Mouse (Mus musculus): Measurements from ENCODE around the gene Nipal3.

GRCm38 (mm10) chr4:135437924-135438323 lies 56.9 kb downstream of the Nipal3 start:
- TF ChIP-seq CTCF (IDR thresholded peaks at IDR 0.05; ENCODE audit: low read depth, low read length) (no peak), POLR2A (IDR thresholded peaks at IDR 0.05; ENCODE audit: extremely low read depth, insufficient read depth, low read length) (no peak)
